Mouse (Mus musculus) CH12F3 (cell line): Measurements from ENCODE around the gene Lect2.

ENCODE experiments used
- in situ Hi-C: fragments of 300-500 bp; cut with MboI; formaldehyde crosslinking; loops from 2 replicates; pipeline ENCODE4 v1.14.3; 2020; ENCODE audit warnings: low sequenced_read_pairs

Lect2 gene

GRCm38 (mm10) chr13:56556701-56557100, 8.4 kb upstream of the Lect2 start:
- in situ Hi-C loops: no loop called here

DNA sequence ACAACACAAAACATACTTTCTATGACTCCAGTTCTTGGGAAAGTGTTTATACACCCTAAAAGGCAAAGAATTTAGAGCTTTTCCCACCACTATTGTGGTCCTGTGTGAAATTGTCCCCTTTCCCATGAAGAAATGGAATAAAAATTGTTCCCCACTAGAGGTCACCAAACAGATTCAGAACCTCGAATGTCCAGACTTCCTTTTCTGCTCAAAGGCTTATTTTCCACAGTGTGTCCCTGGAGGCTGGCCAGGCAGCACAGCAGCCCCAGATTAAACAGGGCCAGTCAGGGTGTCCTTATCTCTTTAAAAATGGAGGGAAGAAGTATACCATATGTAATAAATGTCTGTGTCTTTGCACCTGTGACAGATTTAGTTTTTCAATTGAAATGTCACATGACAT, 7.7 kb upstream of the Lect2 start:
- in situ Hi-C loops: no loop called here

GRCm38 (mm10) chr13:56554409-56554808, 6.1 kb upstream of the Lect2 start:
- in situ Hi-C loops: no loop called here

GRCm38 (mm10) chr13:56553923-56554322, 5.6 kb upstream of the Lect2 start:
- in situ Hi-C loops: no loop called here

DNA sequence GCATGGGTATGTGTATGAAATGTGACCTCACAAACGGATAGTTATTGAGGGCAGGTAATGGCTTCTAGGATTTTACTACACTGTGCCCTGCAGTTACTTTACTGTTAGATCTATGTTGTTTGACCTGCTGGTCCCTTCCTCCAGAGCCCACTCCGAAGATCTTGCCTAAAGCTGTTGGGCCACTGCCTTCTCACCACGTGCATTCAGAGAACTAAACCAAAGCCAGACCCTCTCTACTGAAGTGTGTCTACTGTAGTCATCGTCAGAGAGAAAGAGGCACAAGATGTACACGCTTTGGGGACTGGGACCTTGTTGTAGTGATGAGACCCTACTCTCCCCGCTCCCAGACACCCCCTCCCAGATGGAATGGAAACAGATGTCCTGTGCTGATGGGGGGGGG, 3.4 kb upstream of the Lect2 start:
- in situ Hi-C loops: no loop called here

GRCm38 (mm10) chr13:56550574-56550973, 2.3 kb upstream of the Lect2 start:
- in situ Hi-C loops: no loop called here

DNA sequence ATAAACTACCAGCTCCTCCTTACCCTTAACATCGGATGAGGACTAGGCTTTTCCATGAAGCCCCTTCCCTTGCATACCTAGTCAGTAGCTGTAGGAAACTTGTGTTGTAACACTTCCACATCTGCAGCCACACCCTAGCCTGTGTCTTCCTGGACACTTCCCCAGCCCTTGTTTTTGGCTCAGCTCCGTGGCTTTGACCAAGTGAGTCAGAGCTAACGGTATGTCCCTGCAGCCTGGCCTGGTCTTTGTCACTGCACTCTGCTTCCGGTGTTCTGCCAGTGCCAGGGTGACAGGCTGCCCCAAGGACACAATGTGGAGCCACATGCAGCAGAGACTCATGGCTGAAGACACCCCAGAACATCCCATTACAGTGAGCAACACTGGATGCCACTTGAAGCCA, 1.1 kb upstream of the Lect2 start:
- in situ Hi-C loops: no loop called here

DNA sequence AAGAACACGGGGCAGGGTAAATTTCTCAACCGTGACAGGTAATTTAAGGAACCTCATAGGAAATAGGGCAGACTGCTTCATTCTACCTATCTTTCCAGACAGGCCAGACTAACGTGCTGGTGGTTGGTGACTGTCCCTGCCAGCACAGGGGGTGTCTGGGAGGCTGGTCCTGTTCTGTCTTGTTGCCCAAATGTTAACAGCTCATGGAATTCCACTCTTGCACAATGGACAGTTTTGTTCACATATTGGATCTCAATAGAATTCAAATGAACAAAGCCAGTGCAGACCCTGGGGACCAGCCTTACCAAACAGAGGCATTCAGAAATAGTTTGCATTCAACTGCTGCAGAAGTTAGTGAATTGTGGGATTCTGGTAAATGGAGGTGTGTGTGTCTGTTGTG, 3.3 kb downstream of the Lect2 start:
- in situ Hi-C loops: no loop called here

DNA sequence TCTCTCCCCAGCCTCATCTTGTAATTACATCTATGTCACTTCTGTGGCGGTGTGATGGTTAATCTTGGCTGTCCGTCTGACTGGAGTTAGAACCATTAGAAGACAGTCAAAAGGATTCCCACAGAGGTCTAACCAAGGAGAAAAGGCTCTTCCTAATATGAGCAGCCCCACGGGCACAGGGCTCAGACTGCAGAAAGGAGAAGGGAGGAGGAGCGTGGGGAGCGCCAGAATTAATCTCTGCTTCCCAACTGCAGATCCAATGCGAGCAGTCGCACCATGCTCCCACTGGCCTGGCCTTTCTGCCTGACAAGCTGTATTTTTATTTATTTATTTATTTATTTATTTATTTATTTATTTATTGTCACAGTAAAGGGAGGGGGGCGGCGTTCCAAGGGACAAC, 4.5 kb downstream of the Lect2 start:
- in situ Hi-C loops: no loop called here

- in situ Hi-C loops: no loop called here
These were observed 8.5 kb downstream of the Lect2 start for GRCm38 (mm10) chr13:56539846-56540245.

GRCm38 (mm10) chr13:56537026-56537425, 11.3 kb downstream of the Lect2 start:
- in situ Hi-C loops: no loop called here

GRCm38 (mm10) chr13:56535570-56535969, 12.7 kb downstream of the Lect2 start:
- in situ Hi-C loops: no loop called here

DNA sequence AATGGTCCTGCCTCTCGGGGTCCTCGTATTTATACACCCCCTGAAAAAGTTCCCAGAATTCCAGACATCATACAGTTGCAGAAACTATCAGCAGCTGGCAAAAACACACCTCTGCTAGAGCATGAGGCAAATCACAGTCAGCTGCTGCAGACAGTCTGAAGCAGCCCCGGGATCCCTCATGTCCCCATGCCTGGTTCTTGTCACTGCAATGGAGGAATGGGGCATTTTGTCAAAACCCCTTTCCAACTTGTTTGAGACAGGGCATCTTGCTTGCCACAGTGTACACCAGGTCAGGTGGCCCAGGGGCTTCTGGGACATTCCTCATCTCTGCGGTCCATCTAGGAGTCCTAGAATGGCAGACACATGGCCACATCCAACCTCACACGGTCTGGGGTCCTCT, 13.4 kb downstream of the Lect2 start:
- in situ Hi-C loops: no loop called here

GRCm38 (mm10) chr13:56529685-56530084, 18.6 kb downstream of the Lect2 start:
- in situ Hi-C loops: no loop called here

GRCm38 (mm10) chr13:56529031-56529430, 19.3 kb downstream of the Lect2 start:
- in situ Hi-C loops: no loop called here

- in situ Hi-C loops: no loop called here
These were observed 20.0 kb downstream of the Lect2 start for GRCm38 (mm10) chr13:56528281-56528680.

DNA sequence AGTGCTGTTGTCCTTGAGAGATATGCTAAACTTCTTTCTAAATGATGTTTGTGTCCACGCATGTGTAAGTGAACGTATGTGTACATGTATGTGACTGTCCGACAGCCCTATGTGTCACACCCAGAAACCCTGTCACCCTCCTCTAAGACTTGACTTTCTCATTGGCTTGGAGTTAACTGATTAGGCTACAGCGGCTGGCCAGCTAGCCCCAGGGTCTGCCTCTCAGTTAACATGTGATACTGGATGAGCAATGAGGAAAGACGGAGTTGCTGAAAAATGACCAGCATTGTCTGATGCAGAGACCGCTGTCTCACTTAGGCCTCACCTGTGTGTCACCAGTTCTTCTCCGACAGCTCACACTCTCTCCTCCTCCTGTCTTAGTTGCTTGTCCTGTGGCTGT, 20.5 kb downstream of the Lect2 start:
- in situ Hi-C loops: no loop called here

DNA sequence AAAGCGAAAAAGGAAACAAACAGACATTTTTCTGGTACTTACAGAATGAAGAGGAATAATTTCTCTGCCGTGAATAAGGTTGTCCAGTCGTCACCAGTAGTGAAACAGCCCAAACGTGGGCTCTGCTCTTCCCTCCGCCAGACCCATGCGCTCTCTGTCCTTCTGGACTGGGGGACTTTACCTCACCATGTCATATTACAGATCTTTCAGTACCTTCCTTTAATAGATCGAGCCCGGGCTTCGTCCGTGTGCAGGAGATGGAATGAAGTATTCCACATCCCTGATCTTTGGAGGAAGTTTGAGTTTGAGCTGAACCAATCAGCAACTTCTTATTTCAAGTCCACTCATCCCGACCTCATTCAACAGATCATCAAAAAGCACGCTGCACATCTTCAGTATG, 21.4 kb downstream of the Lect2 start:
- in situ Hi-C loops: no loop called here

DNA sequence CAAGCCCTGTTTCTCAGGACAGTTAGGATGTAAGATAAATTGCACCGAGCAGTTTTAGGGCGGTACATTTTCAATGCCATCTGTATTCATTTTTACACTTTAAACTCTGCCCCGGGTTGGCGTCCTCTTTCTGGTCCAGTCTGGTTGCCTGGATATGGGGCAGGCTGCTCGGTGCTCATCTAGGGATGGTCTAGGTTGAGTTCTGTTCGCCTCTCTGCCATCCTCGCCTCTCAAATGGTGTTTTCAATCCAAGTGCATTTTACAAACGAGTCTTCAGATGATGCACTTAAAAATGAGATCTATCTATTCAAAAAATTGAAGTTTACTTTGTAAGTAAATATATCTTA, 25.5 kb downstream of the Lect2 start:
- in situ Hi-C loops: no loop called here

DNA sequence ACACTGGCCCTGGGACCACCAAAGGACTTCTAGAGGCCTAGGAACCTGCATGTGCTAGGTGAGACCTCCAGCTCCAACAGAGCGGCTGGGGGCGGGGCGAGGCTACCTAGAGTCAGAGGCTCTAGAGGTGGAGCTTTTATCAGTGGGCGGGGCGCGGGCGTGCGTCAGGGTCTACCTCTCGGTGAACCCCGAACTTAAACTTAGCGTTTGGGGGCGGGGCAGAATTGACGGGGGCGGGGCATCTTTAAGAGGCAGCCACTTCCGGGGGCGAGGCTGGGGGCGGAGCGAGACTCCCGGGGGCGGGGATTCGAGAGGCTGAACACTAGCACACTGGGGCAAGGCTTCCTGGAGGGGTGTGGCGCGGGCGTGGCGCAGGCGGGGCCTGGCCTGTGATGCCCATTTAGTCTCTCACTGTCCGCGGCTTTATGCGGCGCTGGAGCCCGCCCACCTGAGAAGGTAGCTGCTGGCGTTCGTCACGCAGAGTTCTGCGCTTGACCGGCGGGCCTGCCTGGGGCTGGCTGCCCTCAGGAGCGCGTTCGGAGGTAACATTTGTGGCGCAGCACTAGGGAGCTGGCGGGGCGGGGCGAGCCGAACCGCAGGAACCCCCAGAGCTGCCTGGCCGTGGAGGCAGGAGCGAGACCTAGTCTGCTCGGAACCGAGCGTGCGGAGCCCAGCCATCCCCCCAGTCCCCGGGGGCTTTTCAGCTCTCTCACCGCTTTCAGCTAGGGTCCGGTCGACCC, 26.1 kb downstream of the Lect2 start, which contains the start of gene Fbxl21:
Gene Fbxl21, plus strand, starts transcription at position 392 of the 740 bp plus-strand sequence.
- in situ Hi-C loops: no loop called here

- in situ Hi-C loops: no loop called here
These were observed 31.5 kb downstream of the Lect2 start for GRCm38 (mm10) chr13:56516816-56517215.

- in situ Hi-C loops: no loop called here
These were observed 32.0 kb downstream of the Lect2 start for GRCm38 (mm10) chr13:56516311-56516710.

DNA sequence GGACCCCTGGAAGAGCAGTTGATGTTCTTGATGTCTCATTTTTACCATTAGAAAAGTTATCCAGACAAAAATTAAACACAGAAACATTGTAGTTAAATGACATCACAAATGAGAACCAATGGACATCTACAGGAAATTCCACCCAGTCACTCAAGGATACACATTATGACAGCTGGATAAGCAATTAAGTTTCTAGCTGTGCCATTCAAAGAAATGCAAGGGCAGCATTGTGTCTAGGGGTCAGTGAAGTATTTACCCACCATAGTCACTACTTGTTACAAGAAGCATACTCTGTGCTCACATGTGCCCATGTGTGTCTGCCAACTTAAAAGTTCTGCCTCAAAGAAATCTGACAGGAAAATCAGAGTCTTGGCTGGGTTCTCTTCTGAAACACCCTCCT, 34.7 kb downstream of the Lect2 start:
- in situ Hi-C loops: no loop called here
